Mouse (Mus musculus) brain, embryonic 14.5 days (tissue): ENCODE measurements at regions not wholly inside any gene's neighbourhood (a gene's known extent, or its start where the extent isn't known, plus 50 kb on each side); places are given as distances from the start of the nearest gene placed in this dataset.
A peak's percentile ranks its signal among the peaks of the same experiment; 100 is the strongest.

Source experiments
- DNase-seq: peaks from one replicate; pipeline ENCODE4 v3.0.0-alpha.2; 2011; ENCODE audit warnings: low read depth
- CTCF ChIP-seq: fragments of 200-500 bp; IDR thresholded peaks from 2 replicates; pipeline ENCODE4 v1.5.1; 2012; ENCODE audit warnings: inconsistent platforms, mild to moderate bottlenecking, moderate library complexity, borderline replicate concordance; ENCODE audit not compliant: insufficient read depth, insufficient read length; ENCODE audit errors: extremely low read depth
- POLR2A ChIP-seq: fragments of 200-500 bp; IDR thresholded peaks from 2 replicates; pipeline ENCODE4 v1.6.1; 2012; ENCODE audit warnings: mild to moderate bottlenecking, inconsistent platforms, borderline replicate concordance; ENCODE audit not compliant: poor library complexity, insufficient read depth, insufficient read length, severe bottlenecking; ENCODE audit errors: extremely low read depth

DNA sequence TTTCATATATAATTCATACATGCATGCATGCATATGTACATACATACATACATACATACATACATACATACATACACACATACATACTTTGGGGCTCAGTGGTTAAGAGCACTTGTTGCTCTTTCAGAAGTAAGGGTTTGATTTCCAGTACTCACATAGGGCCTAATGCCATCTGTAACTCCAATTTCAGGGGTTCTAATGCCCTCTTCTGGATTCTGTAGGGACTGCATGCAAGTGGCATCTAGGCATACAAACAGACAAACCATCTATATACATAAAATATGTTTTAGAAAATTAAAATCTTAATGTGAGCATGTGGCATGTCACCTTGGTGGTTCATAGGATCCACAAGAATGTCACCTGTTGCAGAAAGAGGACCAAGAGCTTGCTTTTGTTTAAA is 426.7 kb upstream of the Mki67 start:
- no peak for DNase-seq
- TF ChIP-seq POLR2A = no peak
- TF ChIP-seq CTCF = no peak

- no peak for DNase-seq
- TF ChIP-seq CTCF = no peak
- TF ChIP-seq POLR2A = no peak
Measured at GRCm38 (mm10) chr7:136150196-136150595, 434.0 kb upstream of the Mki67 start.

DNA sequence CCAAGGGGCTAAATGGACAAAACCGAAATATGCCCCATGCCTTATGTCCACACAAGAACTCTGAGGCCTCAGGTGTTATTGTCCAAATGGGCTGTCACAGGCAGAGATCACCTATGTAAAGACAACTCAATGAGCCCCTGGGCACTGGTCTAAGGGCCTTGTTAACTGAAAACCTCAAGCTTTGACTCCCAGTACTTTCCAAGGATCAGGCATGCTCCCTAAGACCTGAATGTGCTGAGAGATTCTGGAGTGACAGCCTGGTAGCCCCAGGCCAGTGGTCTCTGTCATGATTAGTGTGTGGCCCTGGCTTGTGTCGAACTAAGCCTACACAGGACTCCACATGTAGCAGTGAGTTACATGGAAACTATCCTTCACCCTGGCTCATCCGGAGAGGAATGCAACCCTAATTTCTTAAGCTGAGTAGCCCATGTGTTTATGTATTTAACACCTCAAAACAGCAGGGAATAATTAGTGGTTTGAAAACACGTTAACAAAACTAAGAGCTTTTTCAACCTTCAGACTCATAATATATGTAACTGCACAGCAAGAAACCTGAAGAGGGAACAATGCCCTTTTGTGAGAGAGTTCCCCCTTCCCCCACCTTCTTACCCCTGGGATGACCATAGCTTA is 435.3 kb upstream of the Mki67 start:
- no peak for DNase-seq
- no peak for TF ChIP-seq CTCF
- no peak for TF ChIP-seq POLR2A

GRCm38 (mm10) chr7:136152470-136152869 is 436.3 kb upstream of the Mki67 start:
- no peak for TF ChIP-seq POLR2A
- peak; percentile 58; the same call in 1 of the 2 replicates for TF ChIP-seq CTCF
- DNase-seq = peak; percentile 81

DNA sequence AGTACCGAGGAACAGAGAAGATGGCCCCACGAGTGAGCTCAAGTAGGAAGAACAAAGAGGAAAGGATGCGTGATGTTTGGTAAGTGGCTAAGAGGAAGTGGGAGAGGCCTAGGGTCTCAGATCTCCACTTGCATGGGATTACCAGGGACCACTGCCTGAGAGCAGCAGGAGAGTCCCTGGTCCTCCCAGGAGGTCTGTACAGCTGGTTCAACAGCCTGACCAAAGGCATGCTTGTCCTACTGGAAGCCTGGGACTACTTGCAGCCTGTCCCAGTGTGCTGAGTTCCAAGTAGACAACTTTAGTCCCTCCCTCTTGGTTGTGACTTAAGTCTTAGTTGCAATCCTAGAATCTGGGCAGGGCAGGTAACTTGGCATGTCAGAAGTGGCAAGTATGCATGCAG is 437.5 kb upstream of the Mki67 start:
- DNase-seq = no peak
- TF ChIP-seq CTCF = no peak
- TF ChIP-seq POLR2A = no peak

- DNase-seq = no peak
- TF ChIP-seq POLR2A (no peak), CTCF (no peak)
Measured at GRCm38 (mm10) chr7:136159136-136159535, 443.0 kb upstream of the Mki67 start.

DNA sequence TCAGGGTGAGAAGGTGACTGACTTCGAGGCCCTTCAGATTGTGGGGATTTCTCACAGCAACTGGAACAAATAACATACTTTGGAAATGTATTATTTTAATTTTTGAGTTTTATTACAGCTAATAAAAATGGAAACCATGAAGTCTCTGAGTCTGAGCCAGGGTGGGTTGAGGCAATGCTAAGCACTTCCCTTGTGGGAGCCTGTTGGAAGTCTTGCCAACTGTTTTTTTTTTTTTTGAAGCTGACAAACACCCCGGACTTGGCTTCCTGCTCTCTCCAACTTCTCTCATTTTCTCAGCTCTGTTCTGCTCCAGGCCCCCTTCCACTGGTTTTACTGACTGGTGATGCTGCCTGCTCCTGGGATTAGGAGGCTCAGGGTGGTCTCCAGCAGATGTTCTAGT is 445.4 kb upstream of the Mki67 start:
- TF ChIP-seq POLR2A (no peak), CTCF (no peak)
- DNase-seq = no peak

DNA sequence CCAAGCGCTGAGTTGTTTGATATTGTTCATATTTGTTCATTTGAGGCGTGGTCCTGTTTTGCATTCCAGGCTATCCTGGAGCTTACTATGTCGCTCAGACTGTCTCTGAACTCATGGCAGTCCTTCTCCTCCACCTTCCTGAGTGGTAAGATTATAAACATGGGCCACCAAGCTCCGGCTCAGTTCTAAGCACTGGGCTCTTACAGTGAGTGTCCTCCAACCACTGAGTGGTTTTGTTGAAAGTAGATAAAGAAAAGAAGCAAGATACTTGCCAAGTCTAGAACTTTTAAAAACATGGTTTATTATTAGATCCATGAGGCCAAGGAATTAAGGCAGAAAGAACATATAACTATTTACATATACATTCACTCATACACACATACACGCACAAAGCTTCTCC is 448.7 kb upstream of the Mki67 start:
- no peak for DNase-seq
- TF ChIP-seq CTCF (no peak), POLR2A (no peak)

DNA sequence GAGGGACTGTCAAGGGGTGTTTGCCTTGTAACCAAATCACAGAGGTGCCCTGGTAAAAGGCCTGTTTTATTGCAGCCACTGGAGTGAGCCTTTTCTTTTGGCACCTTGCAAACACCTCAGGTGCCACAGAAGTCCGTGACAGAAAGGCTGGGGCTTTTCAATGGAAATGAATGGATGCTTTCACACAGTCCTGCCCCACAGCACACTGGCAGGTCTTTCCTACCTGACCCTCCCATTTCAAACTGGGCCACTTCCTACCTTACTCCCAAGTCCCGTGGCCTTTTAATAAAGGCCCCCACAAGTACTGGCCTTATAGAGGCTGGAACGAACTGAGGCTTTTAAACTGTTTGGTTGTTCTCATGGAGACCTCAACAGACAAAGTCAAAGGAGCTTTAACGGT is 453.1 kb upstream of the Mki67 start:
- TF ChIP-seq POLR2A (no peak), CTCF (no peak)
- DNase-seq = no peak

DNA sequence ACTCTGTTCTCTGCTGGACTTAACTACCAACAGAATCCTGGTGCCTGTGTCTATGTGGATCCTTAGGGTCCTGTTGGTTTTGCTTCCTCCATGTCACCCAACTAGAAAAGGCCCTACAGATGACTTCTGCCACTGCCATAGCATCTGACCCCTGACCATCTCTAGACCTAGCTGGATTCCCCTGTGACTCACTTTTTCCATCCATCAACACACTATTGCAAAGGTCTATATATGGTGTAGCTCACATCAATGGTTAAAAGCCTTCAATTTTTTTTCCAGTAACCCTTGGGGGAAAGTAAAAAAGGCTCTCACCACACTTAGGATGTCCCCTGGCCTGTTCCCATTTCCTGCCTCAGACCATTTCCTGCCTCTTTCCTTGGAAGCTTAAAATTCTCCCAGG is 460.2 kb upstream of the Mki67 start:
- DNase-seq = no peak
- TF ChIP-seq CTCF = no peak
- no peak for TF ChIP-seq POLR2A

DNA sequence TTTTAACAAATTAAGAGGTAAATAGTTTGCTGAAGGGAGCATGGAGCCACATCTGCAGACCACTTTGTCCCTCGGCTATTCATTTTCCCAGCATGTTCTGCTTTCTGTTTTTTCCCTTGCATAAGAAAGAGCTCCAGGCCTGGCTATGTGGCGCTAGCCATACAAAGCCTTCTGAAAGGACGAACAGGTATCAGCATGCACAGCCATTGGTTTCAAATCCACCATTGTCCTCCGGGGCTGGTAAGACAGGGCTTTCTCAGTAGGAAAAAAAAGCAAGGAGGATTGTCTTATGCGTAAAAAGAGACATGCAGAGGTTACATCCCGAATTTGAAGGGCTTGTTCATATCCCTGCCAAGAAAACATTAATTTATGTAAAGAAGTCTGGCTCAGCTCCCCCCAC is 464.8 kb upstream of the Mki67 start:
- TF ChIP-seq CTCF (no peak), POLR2A (no peak)
- DNase-seq = peak; percentile 51

- TF ChIP-seq POLR2A (no peak), CTCF (no peak)
- DNase-seq = no peak
Measured at GRCm38 (mm10) chr7:136182101-136182500, 465.9 kb upstream of the Mki67 start.
